Mouse (Mus musculus): ENCODE results near the gene Gm11009. TPM values are rescaled to one million over a fixed set of nuclear protein-coding genes. Genes with fewer than 3 reads are reported as not detected.
"Not testable (repeated sequence)": the region's sequence is repeated elsewhere in the genome, so short reads cannot be mapped to it uniquely, and the experiment has no call there.

Gene Gm11009
- polyA plus RNA-seq (2012; rRNA removed): not detected in 2 replicates

DNA sequence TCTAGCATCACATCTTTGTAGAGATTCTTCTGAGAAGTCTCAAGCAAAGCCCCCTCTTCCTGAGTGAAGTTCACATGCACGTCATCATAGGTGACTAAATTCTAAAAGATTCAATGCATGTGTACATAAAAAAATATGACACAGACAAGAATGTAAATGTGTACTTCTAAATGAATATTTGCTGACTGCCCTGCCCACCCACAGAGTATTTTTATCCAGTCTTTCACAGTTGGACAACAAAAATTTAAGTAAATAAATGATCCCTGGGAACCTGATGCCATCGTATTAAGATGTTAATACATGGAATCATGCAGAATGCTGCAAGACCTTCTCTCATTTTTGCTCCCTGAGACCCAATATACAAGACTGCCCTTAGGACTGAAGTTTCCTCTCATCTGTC lies at the start of gene Gm11009:
TSS of gene Gm11009 (minus strand) at position 101 of the 400 bp plus-strand sequence.
- H3K27me3 ChIP-seq (ENCODE audit: control insufficient read depth, insufficient read depth, low read length); H3K4me3 ChIP-seq (ENCODE audit: low read depth, low read length); H3K4me1 ChIP-seq (ENCODE audit: control insufficient read depth, insufficient read depth, insufficient read length, low read length); H3K27ac ChIP-seq (ENCODE audit: insufficient read depth, low read depth, low read length); H3K36me3 ChIP-seq (ENCODE audit: control insufficient read depth, insufficient read depth, low read length): not testable (repeated sequence)
- no CpG with 5 or more reads among the region's 2 CpGs for WGBS

Other genes starting within 250 kb of the Gm11009 start
- not detected in 2 replicates for gene Gm2004, start 169.7 kb downstream of the Gm11009 start, polyA plus RNA-seq (2012; rRNA removed)
- gene 2210418O10Rik, start 92.9 kb downstream of the Gm11009 start, polyA plus RNA-seq (2012; rRNA removed): 0.09 and 0.10 TPM in 2 replicates
- 0.56 and 0.89 TPM in 2 replicates for gene Gm14435, start 104.1 kb upstream of the Gm11009 start, polyA plus RNA-seq (2012; rRNA removed)
- 0.43 and 0.47 TPM in 2 replicates for gene Gm14434, start 167.3 kb upstream of the Gm11009 start, polyA plus RNA-seq (2012; rRNA removed)
- not detected in 2 replicates for gene Zfp967, start 201.6 kb upstream of the Gm11009 start, polyA plus RNA-seq (2012; rRNA removed)

Data from small intestine, adult 2 months (tissue).